ENCODE assay signal across 12 mouse cellular contexts in the genomic region with DNA sequence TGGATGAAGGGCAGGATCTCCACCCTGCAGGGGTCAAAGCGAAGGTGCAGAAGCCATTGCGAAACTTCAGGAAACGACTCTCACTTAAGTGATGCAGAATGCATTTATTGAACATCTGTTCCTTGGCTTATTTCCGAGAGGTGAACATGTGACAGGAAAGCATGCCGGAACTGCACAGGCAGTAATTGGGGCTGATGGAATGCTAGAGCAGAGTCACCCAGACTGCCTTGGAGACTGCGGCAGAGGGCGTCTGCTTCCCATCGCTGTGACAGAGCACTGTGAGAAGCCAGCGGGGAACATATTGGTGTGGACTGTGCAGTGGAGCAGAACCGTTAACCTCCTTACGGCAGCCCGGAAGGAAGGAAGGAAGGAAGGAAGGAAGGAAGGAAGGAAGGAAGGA.
DNase-seq lines count a peak whose midpoint lies in the region; TF ChIP-seq lines count a peak whose summit lies in the region.
"Had no signal": no experiment of that assay in that cellular context is flagged by ENCODE, and none has a peak within 500 bp of the region (broad histone marks: within the 10 kb centered on the region; RNA-seq: fewer than 3 reads in every experiment).

No protein-coding gene starts in this region.

- no peak overlapping the region for H3K4me3 ChIP-seq in heart, embryonic 10.5 days
- H3K4me3 ChIP-seq in limb, embryonic 10.5 days: no peak overlapping the region
- no peak overlapping the region for H3K4me3 ChIP-seq in gastrocnemius, adult 2 months
- H3K4me3 ChIP-seq: hindbrain, embryonic 12.5 days; limb, embryonic 15.5 days; midbrain, embryonic 15.5 days had no signal

- intact Hi-C loops in gastrocnemius, adult 2 months (cut with DNase I): no loop called here

- no peaks in the 10 kb centered on the region for H3K27me3 ChIP-seq in heart, embryonic 10.5 days (ENCODE audit: insufficient read depth, poor library complexity, severe bottlenecking)
- no peaks in the 10 kb centered on the region for H3K27me3 ChIP-seq in limb, embryonic 10.5 days (ENCODE audit: low read depth, poor library complexity, severe bottlenecking)
- H3K27me3 ChIP-seq: hindbrain, embryonic 12.5 days; limb, embryonic 15.5 days; midbrain, embryonic 15.5 days had no signal

- 70% methylated on average over 12 of the region's 12 CpGs for WGBS in heart, embryonic 10.5 days
- 40% methylated on average over 12 of the region's 12 CpGs for WGBS in limb, embryonic 10.5 days

- DNase-seq in heart, adult 18-20 months: peak; percentile 44 to 61
- no peak for DNase-seq in heart, embryonic 10.5 days (ENCODE audit: low spot score)
- peak; percentile 7 for DNase-seq in urinary bladder, postnatal 14 days (ENCODE audit: low spot score)
- no peak for DNase-seq in urinary bladder, postnatal 36 days (ENCODE audit: low spot score in 2 of 2)
- peak; percentile 50 for DNase-seq in limb, embryonic 10.5 days (ENCODE audit: low spot score)
- no peak for DNase-seq in spleen, postnatal 36 days (ENCODE audit: low spot score in 2 of 2)
- no peak for DNase-seq in gastrocnemius, adult 2 months
- no peak for DNase-seq in layer of hippocampus, adult 9-11 months
- DNase-seq: forebrain, postnatal 0 days had no signal

- H3K9me3 ChIP-seq in heart, embryonic 10.5 days: no peaks in the 10 kb centered on the region
- no peaks in the 10 kb centered on the region for H3K9me3 ChIP-seq in limb, embryonic 10.5 days (replicated peaks)
- H3K9me3 ChIP-seq: hindbrain, embryonic 12.5 days; limb, embryonic 15.5 days; midbrain, embryonic 15.5 days had no signal

- H3K27ac ChIP-seq in heart, embryonic 10.5 days: no peak overlapping the region
- H3K27ac ChIP-seq in limb, embryonic 10.5 days: peak overlapping the region; percentile 73
- no peak overlapping the region for H3K27ac ChIP-seq in gastrocnemius, adult 2 months
- H3K27ac ChIP-seq: hindbrain, embryonic 12.5 days; limb, embryonic 15.5 days; midbrain, embryonic 15.5 days had no signal

- H3K36me3 ChIP-seq in heart, embryonic 10.5 days: peaks cover 2% of the 10 kb centered on the region; the same call in 1 of the 2 replicates
- no peaks in the 10 kb centered on the region for H3K36me3 ChIP-seq in limb, embryonic 10.5 days
- H3K36me3 ChIP-seq: hindbrain, embryonic 12.5 days; limb, embryonic 15.5 days; midbrain, embryonic 15.5 days had no signal

- no peaks in the 10 kb centered on the region for H3K4me1 ChIP-seq in heart, embryonic 10.5 days
- peaks cover 14% of the 10 kb centered on the region for H3K4me1 ChIP-seq in limb, embryonic 10.5 days
- H3K4me1 ChIP-seq: hindbrain, embryonic 12.5 days; midbrain, embryonic 15.5 days had no signal

- no peak for TF ChIP-seq CTCF in gastrocnemius, adult 2 months (IDR thresholded peaks at IDR 0.05)

Comparison
In these comparisons a context has a peak if more than half of its experiments do, and no peak if none do; other contexts are left out.
1. DNase-seq: peak in heart, adult 18-20 months (2 of 2), urinary bladder, postnatal 14 days (single experiment) and limb, embryonic 10.5 days (single experiment); none in heart, embryonic 10.5 days (single experiment), urinary bladder, postnatal 36 days (0 of 2), spleen, postnatal 36 days (0 of 2), gastrocnemius, adult 2 months (single experiment) and layer of hippocampus, adult 9-11 months (single experiment).